Mouse (Mus musculus) embryonic facial prominence, embryonic 13.5 days (tissue): ENCODE data around the gene Apc2. TPM values are rescaled to one million over a fixed set of nuclear protein-coding genes. Genes with fewer than 3 reads are reported as not detected.

Experiments used
- ATAC-seq: fragments of 200-750 bp; cut with Nextera tagmentation; 2 replicates; pipeline ENCODE4 v1.8.0; 2017; ENCODE audit warnings: low read depth; ENCODE audit not compliant: insufficient number of reproducible peaks, insufficient read depth, low FRiP score, low TSS enrichment
- H3K27ac ChIP-seq: fragments of 300-500 bp; sonication (generic); 2 replicates; pipeline ENCODE4 v1.5.1; 2015; ENCODE audit warnings: moderate library complexity, mild to moderate bottlenecking, inconsistent platforms
- H3K27me3 ChIP-seq: fragments of 300-500 bp; sonication (generic); 2 replicates; pipeline ENCODE4 v1.6.1; 2015; ENCODE audit warnings: mild to moderate bottlenecking, inconsistent platforms
- H3K36me3 ChIP-seq: fragments of 300-500 bp; sonication (generic); 2 replicates; pipeline ENCODE4 v1.6.1; 2015; ENCODE audit warnings: mild to moderate bottlenecking, inconsistent platforms
- H3K4me1 ChIP-seq: fragments of 300-500 bp; sonication (generic); 2 replicates; pipeline ENCODE4 v1.6.1; 2015; ENCODE audit warnings: inconsistent platforms
- H3K4me2 ChIP-seq: fragments of 300-500 bp; sonication (generic); 2 replicates; pipeline ENCODE4 v1.6.1; 2015; ENCODE audit warnings: moderate library complexity, mild to moderate bottlenecking, inconsistent platforms
- H3K4me3 ChIP-seq: fragments of 300-500 bp; sonication (generic); 2 replicates; pipeline ENCODE4 v1.5.1; 2015; ENCODE audit warnings: mild to moderate bottlenecking, inconsistent platforms
- H3K9ac ChIP-seq: fragments of 300-500 bp; sonication (generic); 2 replicates; pipeline ENCODE4 v1.6.1; 2015; ENCODE audit warnings: mild to moderate bottlenecking, inconsistent platforms
- H3K9me3 ChIP-seq: fragments of 300-500 bp; sonication (generic); 2 replicates; pipeline ENCODE4 v1.6.1; 2016; ENCODE audit warnings: inconsistent platforms
- WGBS: fragments of 180-500 bp; shearing (Covaris S2); methylation state at CpG from one replicate; pipeline ENCODE4 v1.1.7; 2015; ENCODE audit warnings: mixed read lengths; 5-methylcytosine and 5-hydroxymethylcytosine counted together
- polyA plus RNA-seq: library from polyadenylated mRNA; unstranded; fragments of >200 nt; fragmentation: Nextera tagmentation; extraction: Ambion mirVana; gene quantifications from 2 replicates; pipeline ENCODE4 v1.2.1, GENCODE M21; 2015

Gene Apc2
- polyA plus RNA-seq, 1 experiment from 2014 or later: 9.3 TPM

DNA sequence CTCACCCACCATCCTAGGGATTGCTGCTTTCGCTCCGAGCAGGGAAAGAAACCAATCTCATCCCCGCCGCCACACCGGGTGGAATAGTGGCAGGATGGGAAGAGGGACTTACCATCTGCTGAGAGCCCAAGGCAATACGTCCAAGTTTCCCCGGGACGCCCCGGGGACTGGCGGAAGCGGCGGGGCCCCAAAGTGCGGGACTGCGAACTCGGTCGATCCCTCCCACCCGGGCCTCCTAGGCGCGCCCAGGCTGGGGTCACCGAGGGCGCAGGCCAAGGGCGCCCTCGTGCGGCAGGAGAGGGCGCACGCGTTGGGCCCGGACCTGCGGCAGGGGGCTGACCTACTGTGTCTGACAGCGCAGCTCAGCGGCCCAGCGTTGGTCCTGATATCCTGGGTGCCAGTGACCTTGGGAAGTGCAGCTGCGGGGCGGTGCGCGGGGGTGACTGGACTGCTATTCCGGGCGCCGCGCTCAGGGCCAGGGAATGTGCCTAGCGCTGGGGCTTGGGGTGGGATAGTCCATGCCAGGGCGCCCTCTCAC lies 52.5 kb downstream of the Apc2 start, which contains the start of gene Adamtsl5:
Gene Adamtsl5 (minus strand): TSS at position 169 of the 538 bp plus-strand sequence.
- H3K36me3 ChIP-seq: no peaks in the 10 kb centered on the region
- peak within 1 kb of the TSS; percentile 59 for H3K9ac ChIP-seq
- H3K4me1 ChIP-seq: peaks cover 57% of the 10 kb centered on the region
- peak within 1 kb of the TSS; percentile 32 for H3K4me3 ChIP-seq
- peak within 1 kb of the TSS; percentile 61 for H3K4me2 ChIP-seq
- H3K27me3 ChIP-seq: peaks cover 99% of the 10 kb centered on the region
- ATAC-seq: no peak
- under 1% methylated on average over 42 of the region's 42 CpGs for WGBS
- no peaks in the 10 kb centered on the region for H3K9me3 ChIP-seq
- no peak within 1 kb of the TSS for H3K27ac ChIP-seq

DNA sequence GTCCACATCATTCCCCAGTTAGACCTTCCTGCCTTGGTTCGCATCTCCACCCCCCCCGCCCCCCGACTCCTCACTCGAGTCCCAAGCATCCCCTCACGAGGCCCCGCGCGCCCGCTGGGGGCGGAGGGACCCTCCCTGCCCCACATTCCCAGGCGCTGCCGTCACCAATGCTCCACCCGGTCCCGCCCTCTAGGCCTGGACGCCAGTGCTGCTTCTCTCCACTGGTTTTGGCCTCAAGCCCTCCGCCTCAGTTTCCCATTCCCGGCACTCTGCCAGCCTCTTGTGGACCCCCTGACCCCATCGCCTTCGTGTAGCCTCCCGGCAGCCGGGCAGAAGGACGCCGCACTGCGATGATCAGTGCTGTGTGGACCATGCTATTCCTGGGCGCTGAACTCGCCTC lies 53.2 kb downstream of the Apc2 start:
- Histone ChIP-seq H3K27ac (no peak overlapping the region), H3K4me2 (peak overlapping the region; percentile 61), H3K4me3 (peak overlapping the region; percentile 32), H3K9me3 (no peaks in the 10 kb centered on the region), H3K4me1 (peaks cover 50% of the 10 kb centered on the region), H3K9ac (peak overlapping the region; percentile 59), H3K36me3 (no peaks in the 10 kb centered on the region), H3K27me3 (peaks cover 99% of the 10 kb centered on the region)
- ATAC-seq: no peak
- 15% methylated on average over 26 of the region's 26 CpGs for WGBS

DNA sequence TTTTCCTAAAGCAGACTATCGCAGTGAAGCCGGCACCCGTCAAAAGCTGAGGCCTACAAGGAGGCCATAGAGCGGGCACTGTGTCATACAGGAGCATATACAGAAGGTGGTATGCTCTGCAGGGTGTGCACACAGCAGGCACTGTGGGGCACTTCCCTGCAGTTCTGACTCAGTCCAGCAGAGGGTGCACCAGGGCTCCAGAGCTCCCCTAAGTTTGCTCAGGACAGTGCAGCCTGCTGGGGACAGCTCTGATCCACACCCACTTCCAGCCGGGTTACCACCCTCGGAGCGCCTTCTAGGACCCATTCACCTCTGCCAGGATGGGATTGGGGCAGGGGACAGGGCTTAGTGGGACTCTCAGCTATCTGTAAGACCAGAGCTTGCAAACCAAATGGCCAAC lies 54.5 kb downstream of the Apc2 start:
- H3K27ac ChIP-seq: no peak overlapping the region
- peaks cover 99% of the 10 kb centered on the region for H3K27me3 ChIP-seq
- no peaks in the 10 kb centered on the region for H3K9me3 ChIP-seq
- WGBS: 2% methylated on average over 7 of the region's 7 CpGs
- no peak overlapping the region for H3K4me2 ChIP-seq
- H3K4me1 ChIP-seq: peaks cover 37% of the 10 kb centered on the region
- ATAC-seq: peak; percentile 40; the same call in 1 of the 2 replicates
- no peak overlapping the region for H3K9ac ChIP-seq
- no peaks in the 10 kb centered on the region for H3K36me3 ChIP-seq
- no peak overlapping the region for H3K4me3 ChIP-seq

DNA sequence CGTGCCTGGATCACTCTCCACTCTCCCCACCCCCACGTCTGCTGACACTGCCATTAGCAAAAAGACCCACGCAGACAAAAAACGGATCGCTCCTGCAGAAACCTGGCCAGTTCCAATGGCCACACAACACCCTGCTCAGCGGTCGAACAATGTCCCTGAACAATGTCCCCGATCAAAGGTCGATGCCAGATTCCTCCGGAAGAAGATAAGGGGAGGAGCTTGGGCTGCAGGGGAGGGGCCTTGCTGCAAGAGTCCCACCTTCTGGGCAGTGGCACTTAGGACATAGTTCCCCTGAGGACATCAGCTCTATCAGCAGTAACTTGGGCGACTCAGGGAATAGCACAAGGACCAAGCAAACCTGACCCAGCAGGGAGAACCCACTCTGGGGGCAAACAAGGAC lies 56.1 kb downstream of the Apc2 start:
- Histone ChIP-seq H3K4me2 (no peak overlapping the region), H3K27ac (no peak overlapping the region), H3K9ac (no peak overlapping the region), H3K9me3 (no peaks in the 10 kb centered on the region), H3K4me3 (no peak overlapping the region), H3K4me1 (peaks cover 51% of the 10 kb centered on the region), H3K36me3 (no peaks in the 10 kb centered on the region), H3K27me3 (peaks cover 100% of the 10 kb centered on the region)
- no peak for ATAC-seq
- 22% methylated on average over 11 of the region's 11 CpGs for WGBS

DNA sequence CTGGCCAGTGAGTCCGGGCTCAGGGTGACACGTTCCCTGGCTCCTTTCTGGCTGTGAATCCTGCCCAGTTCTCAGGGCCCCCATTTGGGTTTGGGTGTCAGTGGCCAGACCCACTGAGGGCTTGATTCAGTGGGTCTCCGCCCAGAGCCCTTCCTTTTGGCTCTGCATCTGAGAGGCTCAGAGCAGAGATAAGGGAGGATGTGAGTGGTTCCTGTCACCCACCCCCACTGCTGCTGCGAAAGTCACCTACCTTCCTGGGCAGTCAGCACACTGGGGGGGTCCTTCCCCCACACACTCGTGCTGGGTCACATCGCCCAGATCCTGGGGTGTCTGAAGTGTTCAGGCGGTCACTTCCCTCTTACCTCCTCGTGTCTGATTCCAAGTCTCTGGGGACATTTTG lies 57.0 kb downstream of the Apc2 start:
- 61% methylated on average over 8 of the region's 8 CpGs for WGBS
- Histone ChIP-seq H3K36me3 (no peaks in the 10 kb centered on the region), H3K27me3 (peaks cover 100% of the 10 kb centered on the region), H3K4me3 (no peak overlapping the region), H3K4me2 (no peak overlapping the region), H3K9ac (no peak overlapping the region), H3K27ac (no peak overlapping the region), H3K4me1 (peaks cover 53% of the 10 kb centered on the region), H3K9me3 (no peaks in the 10 kb centered on the region)
- ATAC-seq: no peak

DNA sequence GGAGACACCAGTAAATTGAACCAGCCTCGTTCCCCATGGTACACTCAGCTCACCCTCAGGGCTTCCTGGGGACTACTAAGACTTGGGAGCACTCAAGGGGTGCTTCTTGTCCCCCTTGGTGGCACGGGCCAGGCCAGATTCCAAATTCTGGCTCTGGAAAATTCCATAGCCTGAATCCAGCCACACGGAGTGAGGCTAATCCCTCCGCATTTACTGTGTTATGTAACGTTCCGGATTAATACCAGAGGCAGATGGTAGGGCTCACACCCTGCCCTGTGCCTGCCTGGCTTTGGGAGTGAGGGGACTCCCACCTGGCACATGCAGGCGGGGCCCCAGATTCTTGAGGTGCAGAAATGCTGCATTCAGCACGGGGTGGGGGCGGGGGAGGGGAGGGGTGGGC lies 59.7 kb downstream of the Apc2 start:
- no peak overlapping the region for H3K27ac ChIP-seq
- H3K36me3 ChIP-seq: no peaks in the 10 kb centered on the region
- no peak overlapping the region for H3K9ac ChIP-seq
- WGBS: 9% methylated on average over 9 of the region's 9 CpGs
- peaks cover 100% of the 10 kb centered on the region for H3K27me3 ChIP-seq
- no peak overlapping the region for H3K4me2 ChIP-seq
- H3K4me1 ChIP-seq: peaks cover 33% of the 10 kb centered on the region
- no peak for ATAC-seq
- no peak overlapping the region for H3K4me3 ChIP-seq
- H3K9me3 ChIP-seq: no peaks in the 10 kb centered on the region

DNA sequence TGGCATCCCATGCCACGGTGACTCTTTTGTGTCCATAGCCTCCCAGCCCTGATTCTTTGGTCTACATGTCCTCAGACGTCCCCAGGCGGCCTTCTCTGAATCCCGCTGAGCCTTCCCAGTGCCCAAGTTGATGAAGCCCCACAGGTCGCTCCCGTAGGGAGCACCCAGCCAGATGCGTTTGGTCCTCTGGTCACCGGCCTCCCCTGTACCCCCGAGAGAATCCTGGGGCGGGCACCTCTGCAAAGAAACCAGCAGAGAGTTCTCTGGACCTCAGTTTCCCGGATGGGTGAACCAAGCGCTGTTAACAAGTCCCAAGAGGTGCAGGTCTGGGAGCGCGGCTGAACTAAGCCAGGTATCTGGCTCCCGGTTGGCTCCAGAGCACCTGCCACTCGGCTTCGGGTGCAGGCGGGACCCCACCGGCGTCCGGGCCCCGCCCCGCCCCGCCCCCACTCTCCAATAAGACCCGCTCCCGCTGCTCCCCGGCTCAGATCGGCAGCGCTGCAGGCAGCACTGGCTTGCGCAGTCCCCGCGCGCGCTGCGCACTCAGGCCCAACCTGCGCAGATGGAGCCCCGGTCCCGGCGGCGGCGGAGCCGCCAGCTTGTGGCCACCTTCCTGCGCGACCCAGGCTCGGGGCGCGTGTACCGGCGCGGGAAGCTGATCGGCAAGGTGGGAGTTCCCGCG lies 60.4 kb downstream of the Apc2 start, which contains the start of gene Plk5:
Gene Plk5 (plus strand): TSS at position 459 of the 682 bp plus-strand sequence.
- no peak within 1 kb of the TSS for H3K27ac ChIP-seq
- H3K9me3 ChIP-seq: no peaks in the 10 kb centered on the region
- peak within 1 kb of the TSS; percentile 44; the same call in 1 of the 2 replicates for H3K9ac ChIP-seq
- peak within 1 kb of the TSS; percentile 73 for H3K4me2 ChIP-seq
- peaks cover 30% of the 10 kb centered on the region for H3K4me1 ChIP-seq
- H3K27me3 ChIP-seq: peaks cover 99% of the 10 kb centered on the region
- WGBS: 1% methylated on average over 51 of the region's 53 CpGs
- no peak for ATAC-seq
- no peaks in the 10 kb centered on the region for H3K36me3 ChIP-seq
- peak within 1 kb of the TSS; percentile 45 for H3K4me3 ChIP-seq

DNA sequence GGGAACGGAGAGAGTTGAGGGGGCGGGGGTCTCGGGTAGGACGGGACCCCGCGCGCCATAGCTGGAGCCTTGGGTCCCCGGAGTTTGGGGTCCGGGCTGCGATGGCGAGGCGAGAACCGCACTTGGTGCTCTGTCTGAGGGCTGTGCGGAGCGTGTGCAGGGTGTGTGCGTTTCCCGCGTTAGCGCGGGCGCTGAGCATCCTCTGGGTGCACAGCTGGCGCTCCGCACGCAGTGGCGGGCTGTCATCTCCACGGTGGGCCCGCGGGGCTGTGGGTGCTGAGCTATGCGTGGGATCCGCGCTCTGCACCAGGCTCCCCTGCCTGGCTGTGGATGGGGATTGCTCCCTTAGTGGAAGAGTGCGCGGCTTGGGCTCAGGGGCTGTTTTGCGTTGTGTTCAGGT lies 61.0 kb downstream of the Apc2 start:
- WGBS: 3% methylated on average over 34 of the region's 34 CpGs
- Histone ChIP-seq H3K9me3 (no peaks in the 10 kb centered on the region), H3K4me1 (peaks cover 30% of the 10 kb centered on the region), H3K27me3 (peaks cover 93% of the 10 kb centered on the region), H3K27ac (no peak overlapping the region), H3K4me3 (peak overlapping the region; percentile 45), H3K4me2 (peak overlapping the region; percentile 73), H3K36me3 (no peaks in the 10 kb centered on the region), H3K9ac (peak overlapping the region; percentile 44; the same call in 1 of the 2 replicates)
- ATAC-seq: no peak

DNA sequence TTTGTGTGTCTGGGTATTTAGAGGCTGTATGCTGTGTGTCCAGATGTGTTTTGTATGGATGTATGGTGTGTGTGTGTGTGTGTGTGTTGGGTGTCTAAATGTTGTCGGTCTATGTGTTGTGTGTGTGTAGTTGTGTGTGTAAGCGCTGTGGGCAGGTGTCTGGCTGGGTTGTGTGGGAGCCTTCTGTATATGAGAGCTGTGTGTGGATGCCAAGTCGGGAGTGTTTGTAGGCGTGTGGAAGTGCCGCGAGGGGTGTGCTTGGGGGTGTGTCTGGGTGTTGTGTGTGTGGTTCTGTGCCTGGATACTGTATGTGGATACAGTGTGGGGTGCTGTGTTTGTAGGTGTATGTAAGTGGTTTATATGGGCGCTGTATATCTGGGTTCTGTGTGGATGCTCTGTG lies 61.6 kb downstream of the Apc2 start:
- no peak for ATAC-seq
- H3K9ac ChIP-seq: no peak overlapping the region
- peak overlapping the region; percentile 73 for H3K4me2 ChIP-seq
- H3K27ac ChIP-seq: no peak overlapping the region
- H3K4me1 ChIP-seq: peaks cover 30% of the 10 kb centered on the region
- H3K9me3 ChIP-seq: no peaks in the 10 kb centered on the region
- 33% methylated on average over 7 of the region's 7 CpGs for WGBS
- no peaks in the 10 kb centered on the region for H3K36me3 ChIP-seq
- peak overlapping the region; percentile 45 for H3K4me3 ChIP-seq
- H3K27me3 ChIP-seq: peaks cover 87% of the 10 kb centered on the region

DNA sequence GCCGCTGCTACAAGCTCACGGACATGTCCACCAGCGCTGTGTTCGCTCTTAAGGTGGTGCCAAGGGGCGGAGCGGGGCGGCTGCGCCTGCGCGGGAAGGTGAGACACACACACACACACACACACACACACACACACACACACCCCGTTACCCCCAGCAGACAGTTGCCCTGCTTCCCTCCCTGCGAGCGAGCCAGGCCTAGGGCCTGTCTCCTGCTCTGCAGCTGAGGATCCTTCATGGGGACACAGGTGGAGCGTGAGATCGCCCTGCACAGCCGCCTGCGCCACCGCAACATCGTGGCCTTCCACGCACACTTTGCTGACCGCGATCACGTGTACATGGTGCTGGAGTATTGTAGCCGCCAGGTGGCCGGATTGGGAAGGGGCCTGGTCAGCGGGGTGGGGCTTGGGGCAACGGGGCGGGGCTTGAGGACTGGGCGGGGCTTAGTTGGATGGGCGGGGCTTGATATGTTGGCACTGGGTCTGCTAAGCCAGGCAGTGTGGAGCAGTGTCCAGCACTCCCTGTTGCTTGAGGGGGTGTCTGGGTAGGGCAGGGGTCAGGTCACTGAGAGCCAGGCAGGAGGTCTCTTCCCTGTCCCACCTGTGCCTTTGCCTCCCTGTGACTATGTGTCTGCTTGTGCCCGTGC lies 62.3 kb downstream of the Apc2 start:
- Histone ChIP-seq H3K4me2 (peak overlapping the region; percentile 54), H3K27me3 (peaks cover 87% of the 10 kb centered on the region), H3K4me1 (peaks cover 30% of the 10 kb centered on the region), H3K27ac (no peak overlapping the region), H3K9ac (0 out of 2 replicates have a peak overlapping the region, but pooled peaks have one; percentile 17), H3K9me3 (no peaks in the 10 kb centered on the region), H3K36me3 (no peaks in the 10 kb centered on the region), H3K4me3 (peak overlapping the region; percentile 29)
- 9% methylated on average over 31 of the region's 31 CpGs for WGBS
- ATAC-seq: no peak

DNA sequence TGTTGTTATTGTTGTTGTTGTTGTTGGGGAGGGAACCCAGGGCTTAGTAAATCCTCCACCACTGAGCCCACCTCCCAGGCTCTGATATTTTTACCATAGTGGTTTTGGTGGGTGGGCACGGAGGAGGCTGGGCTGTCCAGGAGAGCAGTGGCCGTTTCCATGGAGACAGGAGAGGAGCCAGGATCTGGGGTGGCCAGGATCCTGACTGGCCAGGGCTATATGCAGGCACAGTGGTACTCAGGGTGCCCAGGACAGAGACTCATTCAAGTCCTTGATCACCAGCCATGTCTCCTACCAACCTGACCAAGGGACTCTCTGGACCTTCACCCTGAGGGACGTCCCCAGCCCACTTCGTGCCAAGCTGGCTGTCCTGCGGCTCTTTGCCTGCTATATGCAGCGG lies 68.0 kb downstream of the Apc2 start:
- Histone ChIP-seq H3K4me1 (no peaks in the 10 kb centered on the region), H3K4me3 (no peak overlapping the region), H3K9ac (0 out of 2 replicates have a peak overlapping the region, but pooled peaks have one; percentile 2), H3K27ac (no peak overlapping the region), H3K4me2 (no peak overlapping the region), H3K36me3 (no peaks in the 10 kb centered on the region), H3K9me3 (peaks cover 4% of the 10 kb centered on the region; the same call in 1 of the 2 replicates), H3K27me3 (peaks cover 54% of the 10 kb centered on the region)
- ATAC-seq: no peak
- 34% methylated on average over 6 of the region's 6 CpGs for WGBS
